Mouse (Mus musculus) c-Kit-positive CD71-positive TER-119-negative erythroid progenitor cells, embryonic 14.5 days (primary cell): ENCODE measurements around the gene Bcl2.

Source experiments
- DNase-seq: peaks from one replicate; pipeline ENCODE4 v3.0.0-alpha.2; 2013; ENCODE audit warnings: low read depth

The Bcl2 gene

DNA sequence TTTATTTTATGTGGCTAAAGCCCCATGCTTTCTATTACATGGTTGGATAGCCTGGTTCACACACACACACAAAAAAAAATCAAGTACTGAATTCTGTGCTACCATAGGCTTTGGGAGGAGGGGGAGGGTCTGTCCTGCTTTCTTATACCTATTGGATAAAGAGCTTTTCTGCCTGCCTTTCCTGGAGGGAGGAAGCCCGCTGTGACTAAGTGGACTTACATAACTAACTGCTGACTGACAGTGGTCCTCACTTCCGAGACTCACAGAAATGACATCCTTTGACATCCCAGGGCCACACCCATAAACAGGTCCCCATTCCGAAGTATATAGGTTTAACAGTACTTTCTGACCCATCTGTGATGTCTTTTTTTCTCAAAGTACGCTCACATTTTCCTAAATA lies 200.6 kb downstream of the Bcl2 start:
- DNase-seq = no peak

DNA sequence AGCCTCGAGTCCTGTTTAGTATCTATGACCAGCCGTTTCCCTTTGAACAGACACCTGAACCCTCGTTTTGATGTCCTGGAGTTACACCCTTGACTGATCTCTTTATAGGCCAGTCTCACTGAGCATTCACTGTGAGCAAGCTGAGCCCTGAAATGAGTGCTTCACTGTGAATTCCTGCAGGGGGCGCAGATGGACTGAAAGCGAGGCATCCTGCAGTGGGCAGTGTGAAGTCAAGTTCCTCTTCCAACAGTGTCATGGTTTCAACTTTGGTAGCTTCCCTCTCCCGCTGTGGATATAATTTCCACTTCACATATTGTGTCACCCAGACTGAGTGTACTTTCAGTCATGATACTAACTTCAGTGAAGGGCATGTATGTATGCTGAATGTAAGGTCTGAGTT lies 202.5 kb downstream of the Bcl2 start:
- peak; percentile 32 for DNase-seq

DNA sequence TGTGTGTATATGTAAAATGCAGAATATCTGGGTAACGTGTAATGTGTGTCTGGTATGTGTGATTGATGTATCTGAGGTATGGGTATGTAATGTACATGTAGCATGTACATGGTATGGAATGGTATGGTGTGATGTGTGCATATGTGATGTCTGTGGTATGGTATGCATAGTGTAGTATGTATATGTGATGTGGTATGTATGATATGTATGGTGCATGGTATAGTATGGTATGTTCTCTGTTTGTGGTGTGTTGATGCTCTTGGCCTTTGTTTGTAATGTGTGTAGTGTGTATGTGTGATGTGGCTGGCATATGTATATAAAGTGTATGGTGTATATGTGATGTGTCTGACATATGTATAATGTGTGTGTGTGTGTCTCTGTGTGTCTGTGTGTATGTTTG lies 206.5 kb downstream of the Bcl2 start:
- no peak for DNase-seq

DNA sequence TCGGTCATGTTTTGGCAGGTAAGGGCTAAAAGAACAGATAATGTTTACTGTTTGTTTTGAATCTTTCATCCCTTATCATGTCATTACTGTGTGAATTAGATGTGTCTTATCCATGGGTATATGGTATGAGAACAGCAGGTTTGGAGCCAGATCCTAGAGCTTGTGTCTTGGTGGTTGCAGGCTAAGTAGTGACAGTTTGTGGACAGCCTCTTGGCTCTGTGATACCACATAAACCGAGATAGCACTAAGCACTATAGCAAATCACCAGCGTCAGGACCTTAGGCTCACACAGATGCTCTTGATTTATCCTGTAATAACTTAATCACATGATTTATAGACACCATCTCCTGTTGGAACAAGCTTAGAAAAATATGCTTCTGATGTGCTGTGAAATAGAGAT lies 210.2 kb downstream of the Bcl2 start:
- no peak for DNase-seq

DNA sequence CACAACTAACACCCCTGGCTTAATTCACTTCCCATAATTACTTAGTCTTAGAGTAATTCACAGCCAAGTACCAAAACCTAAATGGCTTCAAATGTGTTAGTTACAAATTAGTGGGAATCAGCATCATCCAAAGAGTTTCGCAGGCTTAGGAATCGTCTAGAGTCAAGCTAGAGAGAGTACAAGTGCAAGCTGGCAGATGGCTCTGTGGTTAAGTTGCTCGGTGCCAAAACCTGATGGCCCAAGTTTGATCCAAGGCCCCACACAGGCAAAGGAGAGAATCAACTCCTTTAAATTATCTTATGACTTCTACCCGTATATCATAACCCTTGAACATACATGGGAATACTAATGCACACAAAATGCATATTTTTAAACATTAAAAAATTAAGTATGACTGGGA lies 210.7 kb downstream of the Bcl2 start:
- DNase-seq = no peak

DNA sequence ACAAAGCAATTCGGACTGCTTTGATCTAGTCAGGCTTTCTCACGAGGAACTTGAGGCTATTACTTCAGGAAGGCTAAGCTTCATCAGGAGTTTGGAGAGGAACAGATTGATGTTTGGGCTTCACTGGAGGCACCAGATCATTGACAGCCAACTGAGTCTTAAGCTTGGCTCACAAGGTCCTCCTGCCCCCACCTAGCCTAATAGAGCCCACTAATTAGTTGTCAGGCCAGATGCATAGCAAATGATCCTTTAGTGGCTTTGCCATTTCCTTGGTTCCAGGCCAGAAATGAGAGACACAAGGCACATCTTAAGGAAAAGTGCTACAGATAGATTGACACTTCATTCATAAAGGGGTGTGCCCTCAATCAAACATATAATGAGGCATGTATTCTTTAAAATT lies 216.1 kb downstream of the Bcl2 start:
- no peak for DNase-seq
